Mouse (Mus musculus): Measurements from ENCODE around the gene Serpinb8. TPM values are rescaled to one million over a fixed set of nuclear protein-coding genes. Genes with fewer than 3 reads are reported as not detected.

Serpinb8 gene
- polyA plus RNA-seq, 1 experiment from 2014 or later = 8.9 TPM

GRCm38 (mm10) chr1:107584932-107585331, 4.9 kb upstream of the Serpinb8 start:
- no peak overlapping the region for H3K27ac ChIP-seq (ENCODE audit: low read length)
- H3K27me3 ChIP-seq (ENCODE audit: control insufficient read depth, insufficient read depth, low read length) = no peaks in the 10 kb centered on the region
- peaks cover 3% of the 10 kb centered on the region; the same call in 1 of the 2 replicates for H3K4me1 ChIP-seq (ENCODE audit: control insufficient read depth, insufficient read depth, low read length)
- no peaks in the 10 kb centered on the region for H3K9me3 ChIP-seq (replicated peaks; ENCODE audit: control insufficient read depth, low read length)
- H3K4me3 ChIP-seq (replicated peaks; ENCODE audit: low read length) = no peak overlapping the region
- H3K9ac ChIP-seq (ENCODE audit: low read length) = no peak overlapping the region
- no peak overlapping the region for H3K4me2 ChIP-seq (ENCODE audit: low read depth, low read length)
- no peak for ATAC-seq (ENCODE audit: insufficient read depth, low FRiP score)
- 88% methylated on average over 3 of the region's 3 CpGs for WGBS
- no peaks in the 10 kb centered on the region for H3K36me3 ChIP-seq (ENCODE audit: control insufficient read depth, insufficient read depth, low read length)

GRCm38 (mm10) chr1:107586196-107586595, 3.6 kb upstream of the Serpinb8 start:
- Histone ChIP-seq H3K9me3 (replicated peaks; ENCODE audit: control insufficient read depth, low read length) (no peaks in the 10 kb centered on the region), H3K4me3 (replicated peaks; ENCODE audit: low read length) (no peak overlapping the region), H3K27ac (ENCODE audit: low read length) (no peak overlapping the region), H3K4me1 (ENCODE audit: control insufficient read depth, insufficient read depth, low read length) (peaks cover 4% of the 10 kb centered on the region; the same call in 1 of the 2 replicates), H3K9ac (ENCODE audit: low read length) (no peak overlapping the region), H3K4me2 (ENCODE audit: low read depth, low read length) (no peak overlapping the region), H3K36me3 (ENCODE audit: control insufficient read depth, insufficient read depth, low read length) (no peaks in the 10 kb centered on the region), H3K27me3 (ENCODE audit: control insufficient read depth, insufficient read depth, low read length) (no peaks in the 10 kb centered on the region)
- WGBS = 83% methylated on average over 3 of the region's 3 CpGs
- no peak for ATAC-seq (ENCODE audit: insufficient read depth, low FRiP score)

- no peaks in the 10 kb centered on the region for H3K9me3 ChIP-seq (replicated peaks; ENCODE audit: control insufficient read depth, low read length)
- no peak overlapping the region for H3K9ac ChIP-seq (ENCODE audit: low read length)
- ATAC-seq (ENCODE audit: insufficient read depth, low FRiP score) = no peak
- peaks cover 4% of the 10 kb centered on the region; the same call in 1 of the 2 replicates for H3K4me1 ChIP-seq (ENCODE audit: control insufficient read depth, insufficient read depth, low read length)
- H3K4me3 ChIP-seq (replicated peaks; ENCODE audit: low read length) = no peak overlapping the region
- no peak overlapping the region for H3K4me2 ChIP-seq (ENCODE audit: low read depth, low read length)
- no peaks in the 10 kb centered on the region for H3K36me3 ChIP-seq (ENCODE audit: control insufficient read depth, insufficient read depth, low read length)
- H3K27ac ChIP-seq (ENCODE audit: low read length) = no peak overlapping the region
- H3K27me3 ChIP-seq (ENCODE audit: control insufficient read depth, insufficient read depth, low read length) = no peaks in the 10 kb centered on the region
Observed at GRCm38 (mm10) chr1:107588206-107588605, 1.6 kb upstream of the Serpinb8 start.

GRCm38 (mm10) chr1:107588642-107589041, 1.2 kb upstream of the Serpinb8 start:
- Histone ChIP-seq H3K27ac (ENCODE audit: low read length) (no peak overlapping the region), H3K4me1 (ENCODE audit: control insufficient read depth, insufficient read depth, low read length) (peaks cover 4% of the 10 kb centered on the region; the same call in 1 of the 2 replicates), H3K27me3 (ENCODE audit: control insufficient read depth, insufficient read depth, low read length) (no peaks in the 10 kb centered on the region), H3K9me3 (replicated peaks; ENCODE audit: control insufficient read depth, low read length) (no peaks in the 10 kb centered on the region), H3K36me3 (ENCODE audit: control insufficient read depth, insufficient read depth, low read length) (no peaks in the 10 kb centered on the region), H3K4me2 (ENCODE audit: low read depth, low read length) (no peak overlapping the region), H3K9ac (ENCODE audit: low read length) (no peak overlapping the region), H3K4me3 (replicated peaks; ENCODE audit: low read length) (no peak overlapping the region)
- WGBS = 73% methylated on average over 1 of the region's 1 CpGs
- ATAC-seq (ENCODE audit: insufficient read depth, low FRiP score) = no peak

- H3K4me2 ChIP-seq (ENCODE audit: low read depth, low read length) = peak overlapping the region; percentile 27; the same call in 1 of the 2 replicates
Observed at GRCm38 (mm10) chr1:107592644-107593043, 2.8 kb downstream of the Serpinb8 start.

GRCm38 (mm10) chr1:107593469-107593868, 3.7 kb downstream of the Serpinb8 start:
- Histone ChIP-seq H3K4me2 (ENCODE audit: low read depth, low read length) (no peak overlapping the region), H3K27ac (ENCODE audit: low read length) (no peak overlapping the region), H3K9ac (ENCODE audit: low read length) (no peak overlapping the region), H3K4me3 (replicated peaks; ENCODE audit: low read length) (no peak overlapping the region), H3K36me3 (ENCODE audit: control insufficient read depth, insufficient read depth, low read length) (no peaks in the 10 kb centered on the region), H3K9me3 (replicated peaks; ENCODE audit: control insufficient read depth, low read length) (no peaks in the 10 kb centered on the region), H3K27me3 (ENCODE audit: control insufficient read depth, insufficient read depth, low read length) (no peaks in the 10 kb centered on the region), H3K4me1 (ENCODE audit: control insufficient read depth, insufficient read depth, low read length) (peaks cover 4% of the 10 kb centered on the region; the same call in 1 of the 2 replicates)
- no peak for ATAC-seq (ENCODE audit: insufficient read depth, low FRiP score)
- 66% methylated on average over 2 of the region's 2 CpGs for WGBS

More at GRCm38 (mm10) chr1:107592644-107593043, 2.8 kb downstream of the Serpinb8 start:
- no peaks in the 10 kb centered on the region for H3K27me3 ChIP-seq (ENCODE audit: control insufficient read depth, insufficient read depth, low read length)
- peaks cover 4% of the 10 kb centered on the region; the same call in 1 of the 2 replicates for H3K4me1 ChIP-seq (ENCODE audit: control insufficient read depth, insufficient read depth, low read length)
- 65% methylated on average over 3 of the region's 3 CpGs for WGBS
- H3K27ac ChIP-seq (ENCODE audit: low read length) = no peak overlapping the region
- H3K9ac ChIP-seq (ENCODE audit: low read length) = no peak overlapping the region
- ATAC-seq (ENCODE audit: insufficient read depth, low FRiP score) = no peak
- H3K9me3 ChIP-seq (replicated peaks; ENCODE audit: control insufficient read depth, low read length) = no peaks in the 10 kb centered on the region
- no peak overlapping the region for H3K4me3 ChIP-seq (replicated peaks; ENCODE audit: low read length)
- no peaks in the 10 kb centered on the region for H3K36me3 ChIP-seq (ENCODE audit: control insufficient read depth, insufficient read depth, low read length)

- Histone ChIP-seq H3K9ac (ENCODE audit: low read length) (no peak overlapping the region), H3K27me3 (ENCODE audit: control insufficient read depth, insufficient read depth, low read length) (no peaks in the 10 kb centered on the region), H3K4me2 (ENCODE audit: low read depth, low read length) (no peak overlapping the region), H3K9me3 (replicated peaks; ENCODE audit: control insufficient read depth, low read length) (no peaks in the 10 kb centered on the region), H3K4me3 (replicated peaks; ENCODE audit: low read length) (no peak overlapping the region), H3K4me1 (ENCODE audit: control insufficient read depth, insufficient read depth, low read length) (no peaks in the 10 kb centered on the region), H3K36me3 (ENCODE audit: control insufficient read depth, insufficient read depth, low read length) (no peaks in the 10 kb centered on the region), H3K27ac (ENCODE audit: low read length) (no peak overlapping the region)
- no peak for ATAC-seq (ENCODE audit: insufficient read depth, low FRiP score)
Observed at GRCm38 (mm10) chr1:107596874-107597273, 7.1 kb downstream of the Serpinb8 start.

GRCm38 (mm10) chr1:107598476-107598875, 8.7 kb downstream of the Serpinb8 start:
- no peak overlapping the region for H3K4me3 ChIP-seq (replicated peaks; ENCODE audit: low read length)
- H3K4me1 ChIP-seq (ENCODE audit: control insufficient read depth, insufficient read depth, low read length) = no peaks in the 10 kb centered on the region
- H3K27ac ChIP-seq (ENCODE audit: low read length) = no peak overlapping the region
- H3K9me3 ChIP-seq (replicated peaks; ENCODE audit: control insufficient read depth, low read length) = no peaks in the 10 kb centered on the region
- no peaks in the 10 kb centered on the region for H3K27me3 ChIP-seq (ENCODE audit: control insufficient read depth, insufficient read depth, low read length)
- no peak overlapping the region for H3K4me2 ChIP-seq (ENCODE audit: low read depth, low read length)
- H3K9ac ChIP-seq (ENCODE audit: low read length) = no peak overlapping the region
- H3K36me3 ChIP-seq (ENCODE audit: control insufficient read depth, insufficient read depth, low read length) = no peaks in the 10 kb centered on the region
- ATAC-seq (ENCODE audit: insufficient read depth, low FRiP score) = no peak

GRCm38 (mm10) chr1:107608942-107609341, 19.1 kb downstream of the Serpinb8 start:
- Histone ChIP-seq H3K27ac (ENCODE audit: low read length) (no peak overlapping the region), H3K4me2 (ENCODE audit: low read depth, low read length) (no peak overlapping the region), H3K9me3 (replicated peaks; ENCODE audit: control insufficient read depth, low read length) (no peaks in the 10 kb centered on the region), H3K36me3 (ENCODE audit: control insufficient read depth, insufficient read depth, low read length) (no peaks in the 10 kb centered on the region), H3K4me3 (replicated peaks; ENCODE audit: low read length) (no peak overlapping the region), H3K9ac (ENCODE audit: low read length) (no peak overlapping the region), H3K27me3 (ENCODE audit: control insufficient read depth, insufficient read depth, low read length) (no peaks in the 10 kb centered on the region), H3K4me1 (ENCODE audit: control insufficient read depth, insufficient read depth, low read length) (no peaks in the 10 kb centered on the region)
- ATAC-seq (ENCODE audit: insufficient read depth, low FRiP score) = no peak
- 30% methylated on average over 1 of the region's 1 CpGs for WGBS

GRCm38 (mm10) chr1:107614087-107614486, 24.3 kb downstream of the Serpinb8 start:
- Histone ChIP-seq H3K27me3 (ENCODE audit: control insufficient read depth, insufficient read depth, low read length) (no peaks in the 10 kb centered on the region), H3K9me3 (replicated peaks; ENCODE audit: control insufficient read depth, low read length) (no peaks in the 10 kb centered on the region), H3K9ac (ENCODE audit: low read length) (no peak overlapping the region), H3K4me3 (replicated peaks; ENCODE audit: low read length) (no peak overlapping the region), H3K27ac (ENCODE audit: low read length) (no peak overlapping the region), H3K4me2 (ENCODE audit: low read depth, low read length) (no peak overlapping the region), H3K4me1 (ENCODE audit: control insufficient read depth, insufficient read depth, low read length) (no peaks in the 10 kb centered on the region), H3K36me3 (ENCODE audit: control insufficient read depth, insufficient read depth, low read length) (no peaks in the 10 kb centered on the region)
- no peak for ATAC-seq (ENCODE audit: insufficient read depth, low FRiP score)
- 88% methylated on average over 2 of the region's 2 CpGs for WGBS

Measured in stomach, embryonic 16.5 days (tissue).